Mouse (Mus musculus): ENCODE measurements around the gene Uts2b. TPM values are rescaled to one million over a fixed set of nuclear protein-coding genes. Genes with fewer than 3 reads are reported as not detected.
"Not testable (repeated sequence)": the region's sequence is repeated elsewhere in the genome, so short reads cannot be mapped to it uniquely, and the experiment has no call there.

The Uts2b gene
- total RNA-seq, 1 experiment from 2014 or later: not detected

- ATAC-seq (ENCODE audit: extremely low read depth, insufficient number of reproducible peaks, low FRiP score, poor library complexity, severe bottlenecking): no peak
Measured at GRCm38 (mm10) chr16:27384893-27385603, 15.0 kb upstream of the Uts2b start.

DNA sequence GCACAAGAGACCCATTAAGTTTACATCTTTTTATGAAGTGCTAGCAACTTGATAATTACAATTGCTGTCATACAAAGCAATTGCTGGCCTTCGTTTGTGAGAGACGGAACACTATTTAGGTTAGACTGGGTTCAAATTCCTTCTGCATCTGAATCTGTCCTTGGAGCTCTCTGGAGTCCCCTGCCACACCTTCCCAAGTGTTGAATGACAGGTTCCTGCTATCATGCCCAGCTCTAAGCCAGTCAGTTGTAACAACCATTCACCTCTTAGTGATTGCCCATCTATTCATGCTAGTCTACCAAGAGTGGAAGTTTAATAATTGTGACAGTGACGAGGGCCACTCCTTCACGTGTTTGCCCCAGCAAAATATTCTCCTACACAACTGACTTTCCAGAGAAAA lies 12.2 kb upstream of the Uts2b start:
- ATAC-seq (ENCODE audit: extremely low read depth, insufficient number of reproducible peaks, low FRiP score, poor library complexity, severe bottlenecking): no peak

GRCm38 (mm10) chr16:27376556-27376955 lies 6.5 kb upstream of the Uts2b start:
- no peak for ATAC-seq (ENCODE audit: extremely low read depth, insufficient number of reproducible peaks, low FRiP score, poor library complexity, severe bottlenecking)

- no peak for ATAC-seq (ENCODE audit: extremely low read depth, insufficient number of reproducible peaks, low FRiP score, poor library complexity, severe bottlenecking)
Measured at GRCm38 (mm10) chr16:27375318-27375717, 5.3 kb upstream of the Uts2b start.

- peak; percentile 23; the same call in 1 of the 2 replicates for ATAC-seq (ENCODE audit: extremely low read depth, insufficient number of reproducible peaks, low FRiP score, poor library complexity, severe bottlenecking)
Measured at GRCm38 (mm10) chr16:27374139-27374538, 4.1 kb upstream of the Uts2b start.

- no peak for ATAC-seq (ENCODE audit: extremely low read depth, insufficient number of reproducible peaks, low FRiP score, poor library complexity, severe bottlenecking)
Measured at GRCm38 (mm10) chr16:27370700-27371099, 661 bp upstream of the Uts2b start.

DNA sequence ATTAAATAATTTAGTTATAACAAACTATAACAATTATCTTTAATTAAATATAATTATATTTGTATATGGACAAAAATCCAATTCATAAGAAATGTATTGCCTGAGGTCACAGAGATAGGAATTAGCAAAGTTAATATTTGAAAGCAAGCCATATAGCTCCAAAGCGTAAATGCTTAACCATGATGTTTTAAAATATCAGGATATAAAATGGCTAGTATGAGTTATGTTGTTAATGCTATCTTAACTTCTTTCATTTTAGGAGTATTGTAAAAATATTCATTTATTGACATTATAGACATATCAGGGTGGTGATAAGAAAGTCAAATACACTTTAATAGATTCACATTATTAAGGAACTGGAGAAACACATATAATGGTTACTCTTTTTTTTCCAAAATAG lies 10.0 kb downstream of the Uts2b start:
- no peak for ATAC-seq (ENCODE audit: extremely low read depth, insufficient number of reproducible peaks, low FRiP score, poor library complexity, severe bottlenecking)

GRCm38 (mm10) chr16:27354464-27354863 lies 15.6 kb downstream of the Uts2b start:
- peak; percentile 83; the same call in 1 of the 2 replicates for ATAC-seq (ENCODE audit: extremely low read depth, insufficient number of reproducible peaks, low FRiP score, poor library complexity, severe bottlenecking)

- no peak for ATAC-seq (ENCODE audit: extremely low read depth, insufficient number of reproducible peaks, low FRiP score, poor library complexity, severe bottlenecking)
Measured at GRCm38 (mm10) chr16:27349878-27350532, 20.0 kb downstream of the Uts2b start.

DNA sequence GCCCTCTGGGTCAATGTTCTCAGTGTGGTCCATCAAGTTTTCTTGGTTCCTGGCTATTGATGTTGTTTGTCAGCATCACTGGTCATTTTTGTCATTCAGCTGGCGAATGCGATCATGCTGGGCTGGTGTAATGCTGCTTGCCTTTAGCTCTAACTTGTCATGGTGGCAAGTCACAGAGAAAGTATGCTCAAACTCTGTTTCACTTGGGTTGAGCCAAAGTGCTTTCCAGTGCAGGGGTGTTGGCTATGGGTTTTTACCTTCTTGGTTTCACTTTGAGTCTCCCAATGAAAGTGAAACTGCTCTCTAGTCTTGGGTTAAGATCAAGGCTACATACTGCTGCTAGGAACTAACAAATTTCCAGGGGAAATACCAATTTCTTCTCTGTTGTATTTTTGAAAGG lies 20.8 kb downstream of the Uts2b start:
- peak; percentile 97 for ATAC-seq (ENCODE audit: extremely low read depth, insufficient number of reproducible peaks, low FRiP score, poor library complexity, severe bottlenecking)

GRCm38 (mm10) chr16:27348359-27348758 lies 21.7 kb downstream of the Uts2b start:
- ATAC-seq (ENCODE audit: extremely low read depth, insufficient number of reproducible peaks, low FRiP score, poor library complexity, severe bottlenecking): no peak

DNA sequence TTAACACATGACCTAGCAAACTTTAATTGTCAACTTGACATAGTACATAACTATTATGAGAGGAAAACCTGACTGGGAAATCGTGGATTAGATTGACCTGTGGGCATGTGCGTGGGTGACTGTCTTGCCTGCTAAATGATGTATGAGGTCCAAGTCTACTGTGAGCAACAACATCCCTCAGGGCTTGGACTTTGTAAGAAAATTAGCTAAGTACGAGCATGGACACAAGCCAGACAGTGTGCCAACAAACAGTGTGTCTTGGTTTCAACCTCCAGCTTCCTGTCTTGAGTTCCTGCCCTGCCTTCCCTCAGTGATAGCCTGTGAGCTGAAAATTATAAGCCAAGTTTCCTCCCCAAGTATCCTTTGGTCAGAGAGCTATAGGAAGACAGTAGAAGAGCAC lies 22.5 kb downstream of the Uts2b start:
- no peak for ATAC-seq (ENCODE audit: extremely low read depth, insufficient number of reproducible peaks, low FRiP score, poor library complexity, severe bottlenecking)

DNA sequence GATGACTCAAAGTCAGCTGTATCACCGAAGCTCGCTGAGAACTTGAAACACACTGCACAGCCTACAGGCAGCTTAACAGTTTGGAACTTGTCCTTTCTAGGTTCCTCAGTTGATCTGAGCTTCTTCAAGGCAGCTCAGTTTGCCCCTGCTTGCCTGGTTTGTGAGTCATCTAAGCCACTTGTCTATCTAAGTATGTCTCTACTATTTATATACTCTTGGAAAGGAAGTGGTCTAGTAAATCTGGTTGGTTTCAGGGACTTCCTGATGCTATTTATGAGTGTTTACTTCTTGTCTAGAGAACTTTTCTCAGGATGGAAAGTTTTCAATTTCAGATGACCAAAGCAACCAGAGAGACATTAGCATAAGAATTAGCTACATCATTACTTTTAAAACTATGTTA lies 43.6 kb downstream of the Uts2b start:
- ATAC-seq (ENCODE audit: extremely low read depth, insufficient number of reproducible peaks, low FRiP score, poor library complexity, severe bottlenecking): peak; percentile 48; the same call in 1 of the 2 replicates

GRCm38 (mm10) chr16:27322047-27322446 lies 48.0 kb downstream of the Uts2b start:
- ATAC-seq (ENCODE audit: extremely low read depth, insufficient number of reproducible peaks, low FRiP score, poor library complexity, severe bottlenecking): no peak

GRCm38 (mm10) chr16:27319099-27319498 lies 50.9 kb downstream of the Uts2b start:
- ATAC-seq (ENCODE audit: extremely low read depth, insufficient number of reproducible peaks, low FRiP score, poor library complexity, severe bottlenecking): no peak

DNA sequence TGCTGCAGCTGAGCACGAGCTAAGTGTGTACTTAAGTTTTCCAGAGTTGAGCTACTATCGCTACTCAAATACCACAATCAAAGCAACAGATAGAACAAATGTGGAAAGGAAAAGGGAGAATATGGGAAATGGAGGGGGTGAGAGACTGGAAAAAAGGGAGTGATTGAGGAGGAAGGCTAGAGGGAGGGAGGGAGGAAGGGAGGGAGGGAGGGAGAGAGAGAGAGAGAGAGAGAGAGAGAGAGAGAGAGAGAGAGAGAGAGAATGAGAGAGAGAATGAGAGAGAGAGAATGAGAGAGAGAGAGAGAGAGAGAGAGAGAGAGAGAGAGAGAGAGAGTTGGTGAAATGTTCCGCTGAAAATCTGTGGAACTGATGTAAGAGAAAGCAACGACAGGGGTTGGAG lies 62.9 kb downstream of the Uts2b start, which contains the start of gene Ostn:
TSS of gene Ostn (plus strand) at position 301 of the 400 bp plus-strand sequence.
- ATAC-seq (ENCODE audit: extremely low read depth, insufficient number of reproducible peaks, low FRiP score, poor library complexity, severe bottlenecking): not testable (repeated sequence)

Other genes starting within 250 kb of the Uts2b start
- gene Ostn, start 62.8 kb downstream of the Uts2b start, total RNA-seq (2017): 0.47 TPM in 1 of 2 replicates, not detected in the other
- gene Ccdc50, start 18.6 kb upstream of the Uts2b start, total RNA-seq (2017): 150 and 156 TPM in 2 replicates

Data from neutrophil, adult 5-6 weeks (primary cell).